Mouse (Mus musculus): ENCODE results near the gene Kntc1. TPM values are rescaled to one million over a fixed set of nuclear protein-coding genes. Genes with fewer than 3 reads are reported as not detected.
"Not testable (repeated sequence)": the region's sequence is repeated elsewhere in the genome, so short reads cannot be mapped to it uniquely, and the experiment has no call there.

The Kntc1 gene
- polyA plus RNA-seq, 1 experiment, result 10.3 TPM

DNA sequence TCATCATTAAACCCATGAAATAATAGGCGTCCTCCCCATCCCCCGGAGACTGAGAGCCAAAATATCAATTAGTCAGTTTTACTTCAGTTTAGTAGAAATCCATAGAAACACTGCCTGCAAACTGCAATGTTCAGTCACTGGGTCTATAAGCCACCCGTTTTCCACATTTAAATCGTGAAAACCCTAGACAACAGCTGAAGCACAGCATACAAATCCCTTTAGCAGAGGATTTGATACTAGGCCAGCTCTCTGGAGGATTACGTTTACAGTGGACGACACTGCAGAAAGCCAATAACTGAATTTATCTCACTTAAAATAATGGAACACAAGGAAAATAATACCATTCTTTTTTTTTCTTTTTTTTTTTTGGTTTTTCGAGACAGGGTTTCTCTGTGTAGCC lies 1.9 kb upstream of the Kntc1 start:
- TF ChIP-seq CTCF (IDR thresholded peaks at IDR 0.05; ENCODE audit: borderline replicate concordance, extremely low read depth, insufficient read depth, insufficient read length) (no peak), POLR2A (IDR thresholded peaks at IDR 0.05; ENCODE audit: borderline replicate concordance, extremely low read depth, insufficient read depth, insufficient read length, poor library complexity, severe bottlenecking) (no peak)
- peak; percentile 47 for DNase-seq (ENCODE audit: low read depth)

DNA sequence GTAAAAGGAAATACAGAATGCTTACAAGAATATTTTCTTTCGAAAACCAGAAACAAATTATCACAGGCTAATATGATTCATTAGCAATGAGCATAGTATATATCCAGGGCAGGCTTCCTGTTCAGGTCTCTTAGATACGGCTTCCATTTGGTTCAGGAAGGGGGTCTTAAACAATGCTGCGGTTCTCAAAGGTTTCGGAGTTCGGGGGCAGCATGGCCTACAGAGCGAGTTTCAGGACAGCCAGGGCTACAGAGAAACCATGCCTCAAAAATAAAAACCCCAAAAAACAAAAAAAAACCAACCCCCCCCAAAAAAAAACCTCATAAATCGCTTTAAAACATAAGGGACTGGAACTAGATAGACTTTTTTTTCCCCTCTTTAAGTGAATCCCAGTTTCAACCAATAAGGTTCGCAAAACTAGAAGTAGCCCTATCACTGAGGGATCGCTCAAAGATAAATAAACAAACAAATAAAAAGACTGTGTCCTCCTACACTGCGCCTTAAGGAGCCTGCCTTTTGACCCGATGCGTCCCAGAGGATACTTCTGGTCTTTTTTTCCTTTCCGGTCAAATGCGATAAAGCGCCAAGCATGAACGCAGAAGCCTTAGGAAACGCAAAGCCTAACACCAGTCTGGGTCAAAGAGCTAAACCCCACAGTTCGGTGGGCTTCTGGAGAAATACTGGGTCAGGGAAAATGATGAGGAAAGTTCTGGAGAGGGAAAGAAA lies 1.0 kb upstream of the Kntc1 start:
- TF ChIP-seq POLR2A (IDR thresholded peaks at IDR 0.05; ENCODE audit: borderline replicate concordance, extremely low read depth, insufficient read depth, insufficient read length, poor library complexity, severe bottlenecking), result no peak
- TF ChIP-seq CTCF (IDR thresholded peaks at IDR 0.05; ENCODE audit: borderline replicate concordance, extremely low read depth, insufficient read depth, insufficient read length), result no peak
- DNase-seq (ENCODE audit: low read depth), result peak; percentile 47

DNA sequence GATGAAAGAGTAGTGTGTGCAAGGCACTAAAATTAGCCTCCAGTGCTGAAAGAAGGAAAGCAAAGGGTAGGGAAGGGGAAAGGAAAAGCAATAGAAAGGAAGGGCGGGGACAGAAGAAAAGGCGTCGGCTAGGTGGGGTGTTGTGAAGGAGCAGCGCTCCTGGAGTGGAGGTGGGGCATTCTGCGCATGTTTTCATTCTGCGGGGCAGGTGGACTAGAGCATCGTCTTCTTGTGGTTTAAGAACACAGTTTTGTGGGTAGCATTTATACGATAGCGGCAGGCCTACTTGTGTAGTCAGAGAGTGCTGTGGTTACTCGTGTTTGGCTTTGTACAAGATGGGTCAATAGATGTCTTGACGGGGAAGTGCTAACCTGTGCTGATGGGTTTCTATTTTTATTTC lies 16.0 kb downstream of the Kntc1 start:
- TF ChIP-seq POLR2A (IDR thresholded peaks at IDR 0.05; ENCODE audit: borderline replicate concordance, extremely low read depth, insufficient read depth, insufficient read length, poor library complexity, severe bottlenecking), result no peak
- TF ChIP-seq CTCF (IDR thresholded peaks at IDR 0.05; ENCODE audit: borderline replicate concordance, extremely low read depth, insufficient read depth, insufficient read length), result no peak
- no peak for DNase-seq (ENCODE audit: low read depth)

DNA sequence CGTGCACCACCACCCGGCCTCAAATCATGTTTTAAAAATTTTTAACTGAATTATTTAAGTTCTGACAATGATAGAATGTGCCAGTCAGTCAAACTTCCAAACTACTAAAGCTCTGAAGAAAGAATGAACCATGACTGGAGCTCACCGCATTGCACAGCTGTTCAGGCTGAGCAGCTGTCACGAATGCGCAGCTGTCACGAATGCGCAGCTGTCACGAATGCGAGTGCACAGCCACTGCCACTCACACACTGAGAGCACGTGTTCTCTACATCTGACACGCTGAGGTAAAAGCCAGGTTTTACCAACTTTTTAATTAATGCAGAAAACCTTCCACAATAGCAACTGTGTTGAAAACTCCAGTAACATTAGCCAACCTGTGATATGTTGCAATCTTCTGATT lies 16.9 kb downstream of the Kntc1 start:
- not testable (repeated sequence) for DNase-seq (ENCODE audit: low read depth)

DNA sequence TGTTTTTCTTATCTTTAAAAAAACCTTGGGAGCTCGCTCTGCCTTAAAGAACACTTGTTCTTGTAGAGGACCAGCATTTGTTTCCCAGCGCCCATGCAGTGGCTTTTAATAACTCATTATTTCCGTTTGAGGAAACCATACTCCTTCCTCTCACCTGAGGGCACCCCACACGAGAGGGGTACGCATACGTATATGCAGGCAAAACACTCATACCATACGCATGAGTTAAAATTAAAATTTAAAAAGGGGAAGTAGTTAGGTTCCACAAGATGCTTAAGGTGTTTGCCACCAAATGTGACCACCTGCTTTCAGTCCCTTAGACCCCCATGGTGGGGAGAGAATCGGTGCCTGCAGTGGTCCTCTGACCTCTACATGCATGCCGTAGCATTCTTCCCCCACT lies 23.9 kb downstream of the Kntc1 start:
- TF ChIP-seq CTCF (IDR thresholded peaks at IDR 0.05; ENCODE audit: borderline replicate concordance, extremely low read depth, insufficient read depth, insufficient read length) (no peak), POLR2A (IDR thresholded peaks at IDR 0.05; ENCODE audit: borderline replicate concordance, extremely low read depth, insufficient read depth, insufficient read length, poor library complexity, severe bottlenecking) (no peak)
- DNase-seq (ENCODE audit: low read depth), result no peak

DNA sequence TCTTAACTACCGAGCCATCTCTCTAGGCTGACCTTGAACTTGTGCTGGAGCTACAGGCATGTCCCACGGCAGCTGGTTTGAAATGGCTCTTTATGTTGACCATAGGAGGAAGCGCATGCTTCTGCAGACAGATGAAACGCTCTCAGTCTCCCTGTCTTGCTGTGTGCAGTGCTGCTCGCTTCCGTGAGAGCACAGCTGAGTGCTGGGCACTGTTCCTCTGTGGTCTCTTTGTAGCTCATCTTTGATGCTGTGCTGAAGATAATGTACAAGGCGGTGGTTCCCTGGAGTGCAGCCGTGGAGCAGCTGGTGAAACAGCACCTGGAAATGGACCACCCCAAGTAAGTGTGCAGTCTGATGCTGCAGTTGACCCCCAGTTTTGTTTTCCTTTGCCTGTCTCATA lies 31.2 kb downstream of the Kntc1 start:
- TF ChIP-seq CTCF (IDR thresholded peaks at IDR 0.05; ENCODE audit: borderline replicate concordance, extremely low read depth, insufficient read depth, insufficient read length), result no peak
- TF ChIP-seq POLR2A (IDR thresholded peaks at IDR 0.05; ENCODE audit: borderline replicate concordance, extremely low read depth, insufficient read depth, insufficient read length, poor library complexity, severe bottlenecking), result no peak
- DNase-seq (ENCODE audit: low read depth), result no peak

DNA sequence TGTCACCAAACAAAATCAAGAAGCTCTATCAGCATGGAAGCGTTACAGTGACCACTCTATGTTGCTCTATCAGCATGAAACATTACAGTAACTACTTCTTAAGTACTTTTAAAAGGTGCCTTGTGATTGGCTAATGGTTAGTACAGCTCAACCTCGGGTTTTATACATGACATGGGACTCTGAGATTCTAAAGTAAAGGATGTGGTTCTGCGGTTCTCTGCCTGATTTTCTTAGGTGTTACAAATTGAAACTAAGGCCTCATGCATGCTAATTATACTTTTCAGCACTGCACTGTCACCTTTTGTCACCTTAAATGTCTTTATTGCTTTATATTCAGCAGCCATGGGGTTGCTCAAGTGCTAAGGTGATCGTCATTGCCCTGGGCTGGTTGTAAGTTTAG lies 32.3 kb downstream of the Kntc1 start:
- no peak for DNase-seq (ENCODE audit: low read depth)
- TF ChIP-seq POLR2A (IDR thresholded peaks at IDR 0.05; ENCODE audit: borderline replicate concordance, extremely low read depth, insufficient read depth, insufficient read length, poor library complexity, severe bottlenecking) (no peak), CTCF (IDR thresholded peaks at IDR 0.05; ENCODE audit: borderline replicate concordance, extremely low read depth, insufficient read depth, insufficient read length) (no peak)

DNA sequence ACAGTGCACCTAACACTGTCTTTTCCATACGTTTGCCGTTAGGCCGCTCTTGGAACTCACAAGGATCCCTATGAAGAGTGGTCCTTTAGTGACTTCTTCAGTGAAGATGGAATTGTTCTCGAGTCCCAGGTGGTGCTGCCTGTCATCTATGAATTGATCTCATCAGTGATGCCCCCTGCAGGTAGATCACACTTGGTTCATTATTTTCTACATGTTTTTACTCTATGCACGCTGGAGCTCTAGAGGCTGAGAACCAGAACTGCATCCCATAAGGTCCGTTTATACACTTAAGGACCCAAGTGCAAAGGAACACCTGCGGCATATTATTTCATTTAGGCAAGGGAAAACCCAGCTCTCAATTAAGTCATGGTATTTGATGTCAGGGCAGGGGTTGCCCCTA lies 39.5 kb downstream of the Kntc1 start:
- no peak for DNase-seq (ENCODE audit: low read depth)

DNA sequence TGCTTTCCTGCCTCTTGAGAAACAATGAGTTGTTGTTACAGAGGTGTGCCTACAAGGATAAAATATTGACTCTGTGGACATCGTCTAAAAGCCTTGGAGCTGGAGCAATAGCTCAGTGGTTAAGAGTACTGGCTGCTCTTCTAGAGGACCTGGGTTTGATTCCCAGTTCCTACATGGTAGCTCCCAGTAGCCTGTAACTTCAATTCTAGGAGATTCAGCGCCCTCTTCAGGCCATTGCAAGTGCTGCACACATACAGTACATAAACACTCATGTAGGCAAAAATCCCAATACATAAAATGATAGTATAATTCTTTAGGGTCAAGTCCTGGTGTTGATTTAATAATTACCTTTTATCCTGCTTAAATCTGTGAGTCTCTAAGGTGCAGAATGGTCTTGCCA lies 43.6 kb downstream of the Kntc1 start:
- TF ChIP-seq POLR2A (IDR thresholded peaks at IDR 0.05; ENCODE audit: borderline replicate concordance, extremely low read depth, insufficient read depth, insufficient read length, poor library complexity, severe bottlenecking) (no peak), CTCF (IDR thresholded peaks at IDR 0.05; ENCODE audit: borderline replicate concordance, extremely low read depth, insufficient read depth, insufficient read length) (no peak)
- no peak for DNase-seq (ENCODE audit: low read depth)

More for the DNA sequence above, 39.5 kb downstream of the Kntc1 start:
- TF ChIP-seq CTCF (IDR thresholded peaks at IDR 0.05; ENCODE audit: borderline replicate concordance, extremely low read depth, insufficient read depth, insufficient read length) (no peak), POLR2A (IDR thresholded peaks at IDR 0.05; ENCODE audit: borderline replicate concordance, extremely low read depth, insufficient read depth, insufficient read length, poor library complexity, severe bottlenecking) (no peak)

DNA sequence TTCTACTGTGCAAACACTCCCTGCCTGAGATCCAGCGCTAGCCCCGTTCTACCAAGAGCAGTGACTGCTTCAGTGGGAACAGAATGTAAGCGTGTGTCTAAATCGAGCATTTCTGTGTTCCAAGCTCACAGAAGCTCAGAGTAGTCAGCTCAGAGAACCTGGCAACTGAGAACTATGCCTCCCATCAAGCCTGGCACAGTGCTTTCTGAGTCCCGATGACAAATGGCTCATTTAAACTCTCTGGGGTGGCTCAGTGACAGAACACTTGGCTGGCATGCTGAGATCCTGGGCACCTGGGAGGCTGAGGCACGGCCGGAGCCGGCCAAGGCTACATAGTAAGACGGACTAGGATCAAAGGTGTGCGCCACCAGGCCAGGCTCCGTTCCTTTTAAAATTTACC lies 56.8 kb downstream of the Kntc1 start:
- TF ChIP-seq POLR2A (IDR thresholded peaks at IDR 0.05; ENCODE audit: borderline replicate concordance, extremely low read depth, insufficient read depth, insufficient read length, poor library complexity, severe bottlenecking), result no peak
- TF ChIP-seq CTCF (IDR thresholded peaks at IDR 0.05; ENCODE audit: borderline replicate concordance, extremely low read depth, insufficient read depth, insufficient read length), result no peak
- DNase-seq (ENCODE audit: low read depth), result no peak

DNA sequence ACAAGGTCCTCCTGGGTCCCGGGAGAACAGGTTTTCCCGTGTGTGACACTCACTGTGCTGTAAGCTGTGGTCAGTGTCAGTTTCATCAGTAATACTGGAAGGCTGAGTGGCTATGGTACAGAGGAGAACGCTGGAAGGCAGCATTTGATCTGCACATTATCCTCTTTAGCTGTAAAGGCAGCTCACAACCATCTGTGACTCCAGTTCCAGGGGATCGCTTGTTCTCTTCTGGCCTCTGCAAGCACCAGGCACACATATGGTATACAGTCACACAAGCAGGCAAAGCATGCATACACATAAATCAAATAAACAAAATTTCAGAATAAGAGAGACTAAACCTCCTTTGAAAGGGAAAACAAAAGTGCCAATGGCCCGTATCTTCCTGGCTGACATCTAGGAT lies 59.0 kb downstream of the Kntc1 start:
- no peak for TF ChIP-seq POLR2A (IDR thresholded peaks at IDR 0.05; ENCODE audit: borderline replicate concordance, extremely low read depth, insufficient read depth, insufficient read length, poor library complexity, severe bottlenecking)
- TF ChIP-seq CTCF (IDR thresholded peaks at IDR 0.05; ENCODE audit: borderline replicate concordance, extremely low read depth, insufficient read depth, insufficient read length), result no peak
- no peak for DNase-seq (ENCODE audit: low read depth)

DNA sequence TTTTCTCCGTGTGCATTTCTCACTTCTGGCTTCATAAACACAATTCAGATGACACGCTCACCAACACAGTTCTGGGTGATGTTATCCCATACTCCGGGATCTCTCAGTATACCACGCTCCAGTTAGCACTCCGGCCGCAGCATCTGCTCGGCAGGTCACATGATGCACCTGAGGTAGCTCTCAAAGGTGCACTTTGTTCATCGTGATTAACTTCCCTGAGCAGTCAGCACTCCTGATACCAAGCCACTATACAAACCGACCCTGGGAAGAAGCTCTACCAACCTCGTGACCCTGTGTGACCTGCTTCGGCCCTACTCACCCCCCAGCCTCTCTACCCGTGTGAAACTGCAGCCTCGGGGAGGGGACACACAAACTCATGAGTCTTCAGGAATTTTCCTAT lies 59.6 kb downstream of the Kntc1 start:
- TF ChIP-seq CTCF (IDR thresholded peaks at IDR 0.05; ENCODE audit: borderline replicate concordance, extremely low read depth, insufficient read depth, insufficient read length), result no peak
- no peak for TF ChIP-seq POLR2A (IDR thresholded peaks at IDR 0.05; ENCODE audit: borderline replicate concordance, extremely low read depth, insufficient read depth, insufficient read length, poor library complexity, severe bottlenecking)
- no peak for DNase-seq (ENCODE audit: low read depth)

Data from brain, embryonic 14.5 days (tissue).